Mouse (Mus musculus) cerebellum, postnatal 14 days (tissue): ENCODE measurements around the gene Tmem143.
"Not testable (repeated sequence)": the region's sequence is repeated elsewhere in the genome, so short reads cannot be mapped to it uniquely, and the experiment has no call there.

Source experiments
- DNase-seq, 2 experiments: peaks; one replicate each; pipeline ENCODE4 v3.0.0; 2021; ENCODE audit warnings: mixed read lengths in 2 of 2

Tmem143 gene

DNA sequence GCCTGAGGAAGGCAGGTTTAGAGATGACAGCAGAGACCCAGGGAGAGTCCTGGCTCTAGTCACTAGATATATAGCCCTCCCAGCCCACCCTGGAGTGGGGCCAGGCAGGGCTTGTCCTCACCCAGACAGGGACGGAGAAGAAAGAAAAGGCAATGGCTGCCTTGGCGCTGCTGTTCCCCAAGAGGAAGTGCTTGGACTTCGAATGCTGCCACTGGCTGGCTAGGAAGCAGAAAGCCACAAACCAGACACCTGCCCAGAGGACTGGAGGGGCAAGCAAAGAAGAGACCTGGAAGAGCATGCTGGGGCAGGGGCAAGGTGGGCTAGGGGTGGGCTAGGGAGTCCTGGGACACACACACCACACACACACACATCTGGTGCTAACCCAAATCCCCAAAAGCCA is 9.5 kb upstream of the Tmem143 start:
- peak in 1 of 2 experiments; percentile 25 for DNase-seq

GRCm38 (mm10) chr7:45892651-45893050 is 4.1 kb upstream of the Tmem143 start:
- DNase-seq: peak in 1 of 2 experiments; percentile 56

GRCm38 (mm10) chr7:45895931-45896516 is 717 bp upstream of the Tmem143 start:
- DNase-seq: no peak

DNA sequence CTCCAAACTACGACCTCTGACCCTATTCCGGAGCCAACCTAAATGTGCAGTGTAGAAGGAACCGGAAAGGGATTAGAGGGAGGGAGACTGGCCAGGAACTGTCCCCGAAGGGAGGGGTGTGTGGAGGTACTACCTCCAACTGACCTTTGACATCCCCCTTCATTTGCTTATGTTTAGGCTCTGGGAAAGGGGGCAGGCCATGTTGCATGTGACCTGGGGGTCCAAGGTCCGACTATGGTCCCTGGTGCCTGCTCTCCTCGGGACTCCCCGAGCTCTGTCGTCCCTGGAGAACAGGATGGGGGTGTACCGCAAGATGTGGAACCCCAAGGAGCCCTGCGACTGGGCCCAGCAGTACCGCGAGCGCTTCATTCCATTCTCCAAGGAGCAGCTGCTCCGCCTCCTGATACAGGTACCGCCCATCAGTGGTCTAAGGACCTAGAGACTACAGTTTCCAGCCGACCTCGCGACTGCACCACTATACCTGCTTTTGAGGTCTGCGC is 567 bp downstream of the Tmem143 start:
- DNase-seq: peak; percentile 68 to 69

DNA sequence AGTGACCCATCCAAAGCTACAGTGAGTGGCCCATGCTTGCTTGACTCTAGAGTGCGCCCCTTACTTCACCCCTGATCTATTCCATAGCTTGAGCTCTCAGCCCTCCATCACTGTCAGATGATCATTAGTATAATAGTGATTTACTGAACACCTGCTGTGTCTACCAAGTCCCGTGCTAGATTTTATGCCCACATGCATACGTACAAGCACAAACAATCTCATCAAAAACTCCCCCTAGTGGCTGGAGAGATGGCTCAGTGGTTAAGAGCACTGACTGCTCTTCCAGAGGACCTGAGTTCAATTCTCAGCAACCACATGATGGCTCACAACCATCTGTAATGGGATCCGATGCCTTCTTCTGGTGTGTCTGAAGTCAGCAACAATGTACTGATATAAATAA is 1.4 kb downstream of the Tmem143 start:
- DNase-seq: not testable (repeated sequence)

GRCm38 (mm10) chr7:45901562-45901961 is 4.8 kb downstream of the Tmem143 start:
- peak in 1 of 2 experiments; percentile 48 for DNase-seq

DNA sequence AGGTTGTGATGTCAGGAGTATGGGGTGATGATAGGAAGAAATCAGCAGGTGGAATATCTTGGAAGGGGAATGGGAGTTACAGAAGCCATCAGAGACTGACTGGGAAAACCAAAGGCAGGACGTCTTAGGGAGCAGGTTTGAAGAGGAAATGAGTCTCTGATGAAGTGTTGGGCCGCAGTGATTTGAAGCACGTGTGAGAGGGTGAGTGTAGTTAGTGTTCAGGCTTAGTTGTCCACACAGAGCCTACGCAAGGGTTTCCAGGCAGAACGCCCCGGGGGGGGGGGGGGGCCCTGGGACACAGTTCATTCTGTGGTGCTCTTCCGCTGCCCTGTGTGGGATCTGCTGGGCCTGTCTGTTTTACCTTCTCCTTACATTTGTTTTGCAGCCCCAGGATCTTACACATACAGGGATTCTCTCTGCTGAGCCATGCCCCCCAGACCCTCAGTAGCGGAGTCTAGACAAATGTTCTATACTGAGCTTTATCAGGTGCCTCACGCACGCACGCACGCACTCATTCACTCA is 5.8 kb downstream of the Tmem143 start:
- DNase-seq: no peak

DNA sequence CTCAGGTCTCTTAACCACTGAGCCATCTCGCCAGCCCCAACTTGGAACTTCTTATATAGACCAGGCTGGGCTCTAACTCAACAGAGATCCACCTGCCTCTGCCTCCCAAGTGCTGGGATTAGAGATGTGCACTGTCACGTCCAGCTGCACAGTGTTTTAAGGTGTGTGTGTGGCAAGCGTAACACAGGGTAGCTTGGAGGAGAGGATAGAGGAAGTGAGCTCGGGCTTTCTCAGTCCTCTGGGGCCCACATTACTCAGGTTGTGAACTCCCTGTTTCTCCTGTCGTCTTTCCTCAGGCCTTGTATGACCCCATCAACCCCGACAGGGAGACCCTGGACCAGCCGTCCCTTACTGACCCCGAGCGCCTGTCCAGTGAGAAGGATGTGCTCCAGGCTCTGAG is 9.9 kb downstream of the Tmem143 start:
- DNase-seq: no peak

- no peak for DNase-seq
Measured at GRCm38 (mm10) chr7:45908384-45908783, 11.6 kb downstream of the Tmem143 start.

DNA sequence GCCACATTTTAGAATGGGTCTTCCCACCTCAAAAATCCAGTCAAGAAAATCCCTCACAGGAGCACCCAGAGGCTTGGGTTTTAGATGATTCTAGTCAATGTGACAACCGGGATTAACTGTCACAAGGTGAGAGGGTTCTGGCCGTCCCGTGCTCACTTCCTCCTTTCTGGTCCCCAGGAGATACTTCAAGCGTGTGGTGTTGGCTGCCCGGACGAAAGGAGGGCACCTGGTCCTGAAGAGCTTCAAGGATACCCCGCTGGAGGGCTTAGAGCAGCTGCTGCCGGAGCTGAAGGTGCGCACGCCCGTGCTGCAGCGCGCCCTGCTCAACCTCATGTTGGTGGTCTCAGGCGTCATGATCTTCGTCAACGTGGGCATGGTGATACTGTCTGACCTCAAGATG is 12.4 kb downstream of the Tmem143 start:
- no peak for DNase-seq

GRCm38 (mm10) chr7:45914067-45914466 is 17.3 kb downstream of the Tmem143 start:
- no peak for DNase-seq

DNA sequence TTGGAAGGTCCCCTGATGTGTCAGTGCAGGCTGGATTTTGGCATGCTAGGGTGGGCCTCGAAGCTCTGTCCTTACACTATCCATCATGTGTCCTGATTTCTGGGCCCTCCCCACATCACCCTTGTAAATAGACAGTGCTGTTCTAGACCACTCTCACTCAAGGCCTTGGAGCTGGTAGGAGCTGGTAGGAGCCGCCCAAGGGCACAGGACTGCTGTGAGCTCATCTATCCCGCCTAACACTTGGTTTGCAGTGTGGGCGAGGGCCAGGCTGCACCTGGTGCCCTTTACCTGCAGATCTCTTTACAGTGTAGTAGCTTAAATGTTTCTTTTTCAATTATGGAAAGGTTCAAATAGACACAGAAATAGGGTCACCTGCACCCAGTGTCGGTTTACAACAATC is 18.3 kb downstream of the Tmem143 start:
- no peak for DNase-seq

DNA sequence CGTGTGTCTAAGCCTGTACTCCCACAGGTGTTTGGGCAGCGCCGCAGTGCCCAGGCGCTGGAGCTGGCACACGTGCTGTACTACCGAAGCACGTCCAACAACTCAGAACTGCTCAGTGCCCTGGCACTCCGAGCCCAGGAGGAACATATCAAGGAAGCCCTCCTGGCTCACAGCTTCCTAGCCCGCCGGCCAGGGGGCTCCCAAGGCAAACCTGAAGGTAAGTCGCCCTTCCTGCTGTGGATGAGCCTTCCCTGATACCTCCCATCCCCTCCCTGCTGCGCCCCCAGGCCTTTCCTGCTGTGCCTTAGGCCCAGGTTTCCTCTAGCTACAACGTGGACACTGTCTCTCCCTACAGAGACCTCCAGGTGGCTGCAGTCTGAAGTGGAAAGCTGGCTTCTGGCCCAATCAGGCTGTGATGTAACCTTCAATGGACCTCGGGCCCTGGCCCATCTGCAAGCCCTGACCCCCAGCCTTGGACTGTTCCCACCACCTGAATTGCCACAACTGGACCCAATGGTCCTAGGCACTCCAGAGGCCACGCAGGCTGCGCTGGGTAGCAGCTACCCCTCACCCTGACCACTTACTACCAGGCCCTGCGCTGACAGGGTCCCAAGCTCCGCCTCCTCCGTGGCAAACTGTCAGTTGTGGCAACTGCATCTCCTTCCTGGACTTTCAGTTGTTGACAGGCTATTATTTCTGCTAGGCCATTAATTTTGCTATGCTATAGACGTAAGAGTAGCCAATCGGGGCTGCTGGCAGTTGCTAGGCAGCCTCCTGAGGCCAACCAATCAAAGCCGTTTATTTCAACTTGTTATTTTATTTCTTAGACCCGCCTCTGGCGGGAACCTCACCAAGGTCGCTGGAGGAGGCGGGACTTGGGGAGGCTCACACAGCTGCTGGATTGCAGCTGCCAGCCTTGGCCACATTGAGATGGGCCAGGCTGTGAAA is 19.6 kb downstream of the Tmem143 start:
- DNase-seq: peak; percentile 31 to 57

DNA sequence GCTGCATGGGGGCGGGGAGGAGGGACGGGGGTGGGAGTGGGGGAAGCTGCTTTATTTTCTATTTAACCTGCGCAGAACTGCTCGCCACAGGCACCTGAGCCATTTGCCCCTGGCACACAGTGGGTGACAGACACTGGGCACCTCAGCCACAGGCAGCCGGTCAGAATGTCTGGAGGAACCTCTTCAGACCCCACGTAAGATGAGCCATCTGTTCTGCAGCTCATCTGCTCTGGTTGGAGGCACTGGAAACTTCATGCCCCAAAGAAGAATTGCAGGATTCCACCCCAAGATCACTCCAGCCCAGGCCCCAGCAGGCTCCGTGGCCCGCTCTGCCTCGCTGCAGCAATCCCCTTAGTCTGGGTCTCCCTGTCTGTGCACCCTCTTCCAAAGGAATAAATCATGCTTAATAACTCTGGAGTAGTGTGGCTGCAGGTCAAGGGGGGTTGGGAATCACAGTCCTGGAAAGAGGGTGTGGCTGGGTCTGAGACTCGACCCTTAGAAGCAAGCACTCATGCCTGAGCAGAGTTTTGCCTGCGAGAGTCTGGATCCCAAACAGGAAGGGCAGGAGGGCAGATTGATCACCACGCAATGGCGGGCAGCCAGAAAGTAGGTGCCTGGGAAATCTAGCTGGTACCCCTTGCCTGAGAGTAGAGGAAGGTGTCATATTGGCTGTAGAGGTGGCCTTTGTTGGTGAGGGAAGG is 20.4 kb downstream of the Tmem143 start:
- DNase-seq: no peak

DNA sequence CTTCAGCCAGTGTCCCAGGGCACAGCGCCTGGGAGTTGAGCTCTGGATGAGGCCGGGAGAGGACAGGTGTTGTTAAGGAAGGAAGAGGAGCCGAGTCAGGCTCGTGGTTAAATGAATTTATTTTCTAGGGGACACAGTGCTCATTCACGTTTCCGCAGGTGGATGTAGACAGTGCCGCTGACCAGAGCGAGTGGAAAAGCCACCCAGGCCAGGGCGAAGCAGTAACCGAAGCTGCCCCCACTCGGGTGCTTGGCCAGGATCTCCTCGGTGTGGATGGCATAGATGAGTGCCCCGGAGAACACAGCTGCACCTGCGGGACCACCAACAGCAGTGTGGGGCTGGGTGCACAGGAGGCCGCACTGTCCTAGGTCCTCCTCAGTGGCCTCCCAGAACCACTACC is 21.2 kb downstream of the Tmem143 start:
- DNase-seq: no peak

DNA sequence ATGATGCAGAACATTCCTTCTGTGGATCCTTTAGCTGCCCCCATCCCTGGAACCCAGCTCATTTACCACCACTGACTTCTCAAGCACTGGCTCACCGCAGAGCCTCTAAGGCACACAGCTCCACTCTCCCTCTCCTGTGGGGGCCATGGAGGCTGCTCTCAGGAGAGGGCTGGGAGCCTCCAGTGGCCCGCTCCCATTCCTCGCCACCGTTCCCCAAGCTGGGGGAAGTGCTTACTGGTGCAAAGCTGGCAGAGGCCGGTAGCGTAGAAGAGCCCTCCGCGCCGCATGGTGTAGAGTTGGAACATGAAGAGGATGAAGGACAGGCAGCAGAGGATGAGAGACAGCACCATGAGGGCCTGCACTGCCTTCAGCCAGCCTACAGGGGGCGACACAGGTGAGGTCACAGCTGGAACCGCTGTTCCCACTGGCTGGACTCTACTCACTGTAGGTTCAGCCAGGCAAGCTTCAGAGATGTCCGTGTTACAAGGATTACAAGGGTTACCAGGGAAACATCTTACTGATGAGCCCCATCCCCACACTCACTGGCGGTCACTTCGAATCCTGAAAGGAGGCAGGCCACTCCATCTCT is 22.4 kb downstream of the Tmem143 start:
- no peak for DNase-seq

- DNase-seq: no peak
Measured at GRCm38 (mm10) chr7:45919761-45920160, 23.0 kb downstream of the Tmem143 start.

- no peak for DNase-seq
Measured at GRCm38 (mm10) chr7:45920583-45921241, 24.0 kb downstream of the Tmem143 start.

GRCm38 (mm10) chr7:45921242-45921621 is 24.5 kb downstream of the Tmem143 start, which contains the start of gene Emp3:
TSS of gene Emp3 (minus strand) at chr7:45921404.
- DNase-seq: no peak

- no peak for DNase-seq
Measured at GRCm38 (mm10) chr7:45921950-45922600, 25.3 kb downstream of the Tmem143 start.

GRCm38 (mm10) chr7:45922928-45923761 is 26.4 kb downstream of the Tmem143 start:
- DNase-seq: peak; percentile 90 to 92
